Mouse (Mus musculus): ENCODE results near the gene Ern1.

DNA sequence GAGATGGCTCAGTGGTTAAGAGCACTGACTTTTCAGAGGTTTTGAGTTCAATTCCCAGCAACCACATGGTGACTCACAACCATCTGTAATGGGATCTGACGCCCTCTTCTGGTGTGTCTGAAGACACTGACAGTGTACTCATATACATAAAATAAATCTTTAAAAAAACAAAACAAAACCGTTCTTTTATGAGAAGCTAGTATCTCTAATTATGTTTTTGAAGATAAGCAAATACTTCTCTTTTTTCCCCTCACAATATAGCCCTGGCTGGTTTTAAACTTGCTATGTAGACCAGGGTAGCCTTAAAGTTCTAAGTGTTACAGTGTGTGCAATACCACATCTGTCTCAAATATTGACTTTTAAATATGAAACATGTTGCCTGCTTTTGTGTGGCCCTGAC lies 76.5 kb downstream of the Ern1 start:
- TF ChIP-seq POLR2A (IDR thresholded peaks at IDR 0.05; ENCODE audit: low read depth, low read length) (no peak), CTCF (IDR thresholded peaks at IDR 0.05; ENCODE audit: borderline replicate concordance, insufficient read depth, low read length) (no peak)
